ENCODE assay signal across 16 mouse cellular contexts in the genomic region with DNA sequence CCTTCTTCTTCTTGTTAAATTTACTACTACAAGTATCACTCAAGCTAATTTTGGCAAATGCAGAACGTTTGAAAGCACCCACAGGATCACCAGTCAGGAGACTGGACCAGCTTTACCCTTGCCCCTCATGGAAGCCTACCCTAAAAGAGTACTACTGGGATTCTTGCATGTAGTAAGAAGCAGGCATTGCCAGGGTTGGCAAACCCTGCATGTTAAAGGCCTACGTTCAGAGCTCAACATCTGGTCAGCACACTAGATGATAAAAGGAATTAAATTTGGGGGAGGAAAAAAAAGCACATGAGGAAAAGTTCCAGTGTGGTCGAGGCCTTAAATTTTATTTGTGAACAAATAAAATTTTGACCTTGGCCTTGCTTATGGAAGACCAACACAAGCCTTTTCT.
"Had no signal": no experiment of that assay in that cellular context is flagged by ENCODE, and none has a peak within 500 bp of the region (broad histone marks: within the 10 kb centered on the region; RNA-seq: fewer than 3 reads in every experiment).

No protein-coding gene starts in this region.

- H3K27ac ChIP-seq: liver, embryonic 13.5 days; lung, embryonic 15.5 days; macrophage; midbrain, embryonic 15.5 days; neural tube, embryonic 12.5 days; stomach, postnatal 0 days had no signal

- H3K9me3 ChIP-seq: liver, embryonic 13.5 days; lung, embryonic 15.5 days; megakaryocyte, embryonic 14.5 days; midbrain, embryonic 15.5 days; neural tube, embryonic 12.5 days had no signal

- H3K4me1 ChIP-seq: liver, embryonic 13.5 days; neural tube, embryonic 12.5 days had no signal

- H3K4me2 ChIP-seq: liver, embryonic 13.5 days; lung, embryonic 15.5 days; midbrain, embryonic 11.5 days; midbrain, embryonic 15.5 days; neural tube, embryonic 12.5 days had no signal

- H3K9ac ChIP-seq: liver, embryonic 13.5 days; liver, postnatal 0 days; lung, embryonic 15.5 days; midbrain, embryonic 15.5 days; neural tube, embryonic 12.5 days had no signal

- DNase-seq: kidney, adult 8-10 months; kidney, postnatal 36 days; layer of hippocampus, adult 9-11 months; layer of hippocampus, postnatal 36 days; liver; liver, embryonic 13.5 days; liver, postnatal 0 days; lung, postnatal 14 days; thymus, postnatal 14 days had no signal

- H3K36me3 ChIP-seq: liver, embryonic 13.5 days; lung, embryonic 15.5 days; midbrain, embryonic 15.5 days; neural tube, embryonic 12.5 days had no signal

- ATAC-seq: liver, postnatal 0 days; midbrain, embryonic 15.5 days had no signal

- H3K27me3 ChIP-seq: liver, embryonic 13.5 days; lung, embryonic 15.5 days; megakaryocyte, embryonic 14.5 days; midbrain, embryonic 15.5 days; neural tube, embryonic 12.5 days had no signal

- H3K4me3 ChIP-seq: liver, embryonic 13.5 days; lung, embryonic 15.5 days; megakaryocyte, embryonic 14.5 days; midbrain, embryonic 15.5 days; neural tube, embryonic 12.5 days had no signal
